Mouse (Mus musculus) heart, adult 9 months (tissue): ENCODE measurements around the gene Hoxc13.
A peak's percentile ranks its signal among the peaks of the same experiment; 100 is the strongest.

Experiments
- DNase-seq, 2 experiments: peaks; one replicate each; pipeline ENCODE4 v3.0.0; 2022; ENCODE audit warnings: low spot score in 2 of 2

Gene Hoxc13

DNA sequence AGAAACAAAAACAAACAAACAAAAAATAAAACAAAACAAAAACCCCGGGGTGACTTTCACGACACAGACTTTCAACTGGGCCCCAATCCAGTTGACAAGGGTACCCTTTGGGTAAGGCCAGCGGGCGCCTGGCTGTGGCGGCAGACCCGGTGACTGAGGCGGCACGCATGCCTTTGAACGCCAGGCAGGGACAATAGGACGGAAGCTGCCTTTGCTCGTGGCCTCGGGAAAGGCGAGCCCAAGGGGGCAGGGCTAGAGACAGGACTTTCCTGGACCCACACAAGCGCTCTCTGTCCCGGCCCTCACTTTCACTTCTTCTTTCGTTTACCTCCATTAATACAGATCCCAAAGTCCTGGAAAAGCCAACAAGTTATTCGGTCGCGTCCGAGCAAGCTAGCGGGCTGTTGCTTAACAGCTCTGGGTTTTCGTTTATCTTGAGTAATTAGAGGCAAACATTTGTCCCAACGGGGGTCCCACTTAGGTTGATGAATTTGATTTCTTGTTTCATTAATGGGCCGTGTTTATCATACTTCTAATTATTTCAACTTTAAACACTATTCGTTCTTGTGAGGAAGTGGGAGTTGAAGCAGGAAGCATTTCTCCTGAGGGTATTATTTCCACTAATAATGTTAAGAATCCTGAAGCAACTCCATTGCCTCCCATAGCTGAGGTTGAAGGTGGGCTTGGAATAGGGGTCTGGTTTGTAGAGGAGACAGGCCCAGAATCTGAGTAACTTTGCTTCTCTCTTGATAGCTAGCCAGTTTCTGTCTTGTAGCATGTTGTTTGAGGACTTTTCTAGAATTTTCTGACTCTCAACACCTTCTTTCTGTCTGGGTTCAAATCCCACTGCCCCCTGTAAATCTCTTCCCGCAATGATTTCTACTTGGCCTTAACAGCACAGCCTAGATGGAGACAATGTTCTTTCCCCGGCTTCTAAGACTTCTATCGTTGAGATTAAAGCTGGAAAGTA is 43.1 kb downstream of the Hoxc13 start:
- peak in 1 of 2 experiments; percentile 13 for DNase-seq

DNA sequence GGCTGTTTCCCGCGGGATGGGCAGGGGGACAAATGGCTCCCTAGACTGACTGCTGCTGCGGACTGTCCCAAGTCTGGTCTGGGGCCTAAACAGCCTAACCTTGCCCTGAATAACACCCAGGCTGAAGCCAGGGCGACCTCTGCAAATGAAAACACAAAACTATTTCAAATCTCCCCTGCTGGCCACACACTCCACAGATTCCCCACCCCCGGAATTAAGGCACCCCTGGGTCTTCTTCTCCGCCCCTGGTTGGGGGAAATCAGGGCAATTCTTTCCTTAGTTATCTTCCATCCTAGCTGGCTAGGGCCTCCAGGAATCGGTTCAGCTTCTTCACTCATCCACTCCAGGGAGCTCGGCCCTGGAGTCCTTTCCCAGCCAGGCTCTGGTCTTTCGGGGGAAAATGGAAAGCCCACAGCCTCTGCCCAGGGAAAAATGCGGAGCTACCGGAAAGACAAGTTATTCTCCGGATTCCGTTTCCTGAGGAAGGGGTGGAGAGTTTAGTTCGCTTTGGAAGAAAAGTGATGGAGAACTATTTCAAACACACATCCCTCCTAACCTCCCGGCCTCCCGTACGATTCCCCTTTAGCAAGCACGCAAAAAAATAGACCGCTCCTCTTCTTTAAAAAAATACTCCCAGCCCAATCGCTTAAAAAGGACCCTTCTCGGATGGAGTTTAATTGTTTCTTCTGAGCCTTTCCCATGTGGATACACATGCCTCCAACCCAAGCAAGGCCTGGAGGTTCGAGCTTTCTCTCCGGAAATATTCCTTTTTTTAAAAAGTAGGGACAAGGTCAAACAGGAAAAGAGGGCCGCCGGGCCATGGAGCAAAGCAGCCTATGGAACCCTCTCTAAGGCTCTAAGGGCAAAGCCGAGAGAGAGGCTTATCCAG is 44.3 kb downstream of the Hoxc13 start:
- DNase-seq: no peak

DNA sequence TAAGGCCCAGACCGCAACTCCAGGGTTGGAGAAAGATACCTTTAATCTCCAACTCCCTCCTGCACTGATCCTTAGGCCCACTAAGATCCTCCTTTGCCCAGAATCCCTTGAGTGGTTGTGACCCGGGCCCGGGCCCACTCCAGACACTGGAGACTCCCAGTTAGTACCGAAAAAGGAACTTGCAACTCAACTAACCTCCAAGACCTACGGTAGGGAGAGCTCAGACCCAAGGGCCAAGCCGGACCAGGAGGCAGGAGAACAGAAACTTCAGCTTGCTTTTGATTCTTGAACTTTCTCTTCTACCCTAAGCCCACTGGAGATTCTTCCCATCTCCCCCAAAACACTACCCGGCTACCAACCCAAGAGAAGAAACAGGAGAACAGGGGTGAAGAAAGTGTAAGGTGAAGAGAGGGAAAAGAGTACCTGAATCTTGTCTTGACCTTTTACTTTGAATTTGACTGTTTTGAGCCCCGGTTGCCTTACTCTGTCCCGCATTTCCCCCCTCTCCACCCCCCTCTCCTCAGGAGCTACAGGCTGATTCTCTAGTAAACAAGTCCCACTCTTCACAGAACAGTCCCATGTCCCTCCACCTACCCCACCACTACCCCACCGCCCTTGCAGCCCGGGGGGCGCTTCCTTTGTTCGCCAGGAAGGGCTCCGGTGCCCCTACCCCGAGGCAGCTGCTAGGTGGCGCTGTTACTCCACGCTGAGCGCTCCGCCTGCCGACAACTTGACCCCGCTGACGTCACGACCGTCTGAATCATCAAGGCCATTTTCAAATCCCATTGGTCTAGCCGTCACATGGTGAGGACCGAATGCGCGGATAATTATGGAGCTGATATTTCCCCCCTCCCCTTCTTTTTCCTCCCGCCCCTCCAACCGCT is 45.2 kb downstream of the Hoxc13 start:
- DNase-seq: peak in 1 of 2 experiments; percentile 23

DNA sequence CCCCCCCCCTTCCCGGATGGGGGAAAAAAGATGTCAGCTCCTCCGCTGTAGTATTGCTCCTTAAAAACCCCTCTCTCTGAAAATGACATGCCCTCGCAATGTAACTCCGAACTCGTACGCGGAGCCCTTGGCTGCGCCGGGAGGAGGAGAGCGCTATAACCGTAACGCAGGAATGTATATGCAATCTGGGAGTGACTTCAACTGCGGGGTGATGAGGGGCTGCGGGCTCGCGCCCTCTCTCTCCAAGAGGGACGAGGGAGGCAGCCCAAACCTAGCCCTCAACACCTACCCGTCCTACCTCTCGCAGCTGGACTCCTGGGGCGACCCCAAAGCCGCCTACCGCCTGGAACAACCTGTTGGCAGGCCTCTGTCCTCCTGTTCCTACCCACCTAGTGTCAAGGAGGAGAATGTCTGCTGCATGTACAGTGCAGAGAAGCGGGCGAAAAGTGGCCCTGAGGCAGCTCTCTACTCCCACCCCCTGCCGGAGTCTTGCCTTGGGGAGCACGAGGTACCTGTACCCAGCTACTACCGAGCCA is 45.9 kb downstream of the Hoxc13 start, which contains the start of gene Hoxc10:
TSS of gene Hoxc10 (plus strand) at position 21 of the 536 bp plus-strand sequence.
- DNase-seq: no peak

DNA sequence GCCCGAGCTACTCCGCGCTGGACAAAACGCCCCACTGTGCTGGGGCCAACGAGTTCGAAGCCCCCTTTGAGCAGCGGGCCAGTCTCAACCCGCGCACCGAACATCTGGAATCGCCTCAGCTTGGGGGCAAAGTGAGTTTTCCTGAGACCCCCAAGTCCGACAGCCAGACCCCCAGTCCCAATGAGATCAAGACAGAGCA is 46.3 kb downstream of the Hoxc13 start, which contains the start of gene Hoxc5:
TSS of gene Hoxc5 (plus strand) at position 132 of the 199 bp plus-strand sequence.
- DNase-seq: no peak

DNA sequence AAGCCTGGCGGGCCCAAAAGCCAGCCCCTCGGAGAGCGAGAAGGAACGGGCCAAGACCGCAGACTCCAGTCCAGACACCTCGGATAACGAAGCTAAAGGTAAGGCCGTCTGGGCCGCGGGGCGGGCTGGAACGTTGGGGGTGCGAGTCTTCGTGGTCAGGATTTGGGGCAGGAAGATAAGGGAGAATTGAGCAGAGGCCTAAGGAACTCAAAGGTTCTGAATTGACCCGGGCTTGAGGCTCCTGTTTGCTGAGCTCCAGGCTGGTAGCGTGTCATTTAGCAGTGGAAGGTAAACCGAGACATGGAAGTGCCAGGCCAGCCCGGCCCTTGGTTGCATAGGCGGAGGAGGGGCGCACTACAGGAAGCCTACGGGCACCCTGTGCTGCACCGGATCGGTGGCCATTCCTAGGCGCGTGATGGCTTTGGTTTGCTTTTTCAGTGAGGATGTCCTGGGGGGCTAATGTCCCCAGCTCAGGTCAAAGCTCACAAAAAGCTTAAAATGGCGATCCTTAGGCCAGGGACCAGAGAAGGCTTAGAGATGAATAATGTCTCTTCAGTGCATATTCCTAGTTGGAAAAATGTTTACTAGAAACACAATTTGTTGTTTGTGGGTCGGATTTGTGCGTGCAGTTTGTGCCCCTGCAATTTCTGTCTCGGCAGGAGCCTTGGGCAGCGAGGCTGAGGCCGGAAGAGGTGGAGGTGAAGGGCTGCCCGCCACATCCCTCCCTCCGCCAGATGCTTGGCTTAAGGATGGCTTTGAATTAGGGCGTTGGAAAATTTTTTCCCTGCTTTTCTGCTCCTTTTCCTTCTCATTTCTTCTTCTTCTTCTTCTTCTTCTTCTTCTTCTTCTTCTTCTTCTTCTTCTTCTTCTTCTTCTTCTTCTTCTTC is 46.9 kb downstream of the Hoxc13 start:
- no peak for DNase-seq

DNA sequence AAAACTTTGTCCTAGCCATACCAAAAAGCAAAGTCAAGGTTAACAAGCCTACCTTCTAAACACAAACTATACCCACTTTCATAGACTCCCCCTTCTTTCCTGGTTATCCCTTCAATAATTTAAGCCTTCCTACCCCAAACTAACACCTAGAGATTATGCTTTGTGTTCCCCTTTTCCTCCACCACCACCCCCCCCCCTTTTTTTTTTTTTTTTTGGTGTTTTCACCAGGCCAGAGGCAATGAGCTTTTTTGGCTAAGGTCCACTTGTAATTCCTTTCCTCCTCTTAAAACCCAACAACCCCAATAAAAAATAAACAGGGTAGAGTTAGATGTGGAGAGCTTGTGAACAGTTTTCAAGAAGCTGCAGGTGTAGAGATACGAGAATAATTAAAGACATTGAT is 48.4 kb downstream of the Hoxc13 start:
- DNase-seq: no peak

DNA sequence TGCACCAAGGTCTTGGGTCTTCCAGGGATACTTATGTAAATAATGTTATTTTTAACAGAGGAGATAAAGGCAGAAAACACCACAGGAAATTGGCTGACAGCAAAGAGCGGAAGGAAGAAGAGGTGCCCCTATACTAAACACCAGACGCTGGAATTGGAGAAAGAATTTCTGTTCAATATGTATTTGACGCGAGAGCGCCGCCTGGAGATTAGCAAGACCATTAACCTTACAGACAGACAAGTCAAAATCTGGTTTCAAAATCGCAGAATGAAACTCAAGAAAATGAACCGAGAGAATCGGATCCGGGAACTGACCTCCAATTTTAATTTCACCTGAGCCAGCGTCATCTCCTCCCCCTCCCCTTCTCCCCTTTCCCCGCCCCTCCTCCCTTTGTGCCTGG is 49.8 kb downstream of the Hoxc13 start:
- no peak for DNase-seq

DNA sequence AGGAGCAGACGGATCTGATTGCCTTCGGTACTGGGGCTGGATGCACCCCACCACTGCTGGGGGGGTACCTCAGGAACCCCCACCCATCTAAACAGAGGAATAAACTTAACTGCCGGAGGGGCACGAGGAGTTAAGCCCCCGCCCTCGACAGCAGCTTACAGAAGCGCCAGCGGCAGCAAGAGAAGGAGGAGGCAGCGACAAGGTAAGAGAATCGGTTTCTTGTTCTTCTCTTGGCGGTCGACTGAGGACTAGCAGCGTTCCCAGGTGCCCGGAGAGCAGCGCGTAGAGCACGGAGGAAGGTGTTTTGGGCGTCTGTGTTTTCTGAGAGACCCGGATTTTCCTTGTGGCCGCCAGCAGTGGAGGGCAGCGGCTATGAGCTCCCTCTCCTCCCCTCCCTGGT is 51.4 kb downstream of the Hoxc13 start:
- no peak for DNase-seq

DNA sequence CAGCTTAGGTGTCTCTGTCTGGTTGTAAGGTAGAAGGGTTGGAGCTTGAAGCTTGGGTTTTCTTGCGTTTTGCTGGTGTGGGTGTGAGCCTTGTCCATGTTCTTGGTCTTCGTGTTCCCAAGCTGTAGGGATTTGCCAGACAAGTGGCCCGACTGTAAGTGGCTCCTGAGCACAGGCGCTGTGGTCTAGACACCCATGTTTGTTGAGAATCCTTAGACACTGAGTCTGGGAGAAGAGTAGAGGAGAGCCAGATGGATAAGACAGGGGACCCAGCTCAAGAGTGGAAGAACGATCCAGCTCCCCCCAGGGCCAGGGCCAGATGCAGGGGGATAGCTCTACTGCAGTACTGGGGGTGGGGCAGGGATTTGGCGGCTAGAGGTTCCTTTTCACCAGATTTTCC is 51.9 kb downstream of the Hoxc13 start:
- DNase-seq: no peak

DNA sequence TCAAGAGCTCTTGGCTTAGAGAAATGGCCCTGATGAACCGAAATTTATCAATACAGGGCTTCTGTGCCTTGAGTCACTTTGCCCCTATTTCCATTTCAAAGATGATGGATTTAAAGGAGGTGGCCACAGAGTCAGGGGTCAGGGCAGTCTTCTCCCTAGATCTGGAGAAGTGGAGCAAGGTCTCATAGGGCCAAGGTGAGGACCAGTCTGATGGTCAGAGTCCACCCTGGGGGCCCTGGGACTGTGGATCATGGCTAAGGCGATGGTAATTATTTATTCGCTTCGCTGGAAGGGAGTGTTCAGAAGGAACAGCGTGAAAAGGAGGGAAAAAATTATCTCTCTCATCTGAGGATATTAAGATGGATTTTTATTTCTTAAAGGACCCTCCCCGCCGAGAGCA is 54.1 kb downstream of the Hoxc13 start:
- DNase-seq: no peak

DNA sequence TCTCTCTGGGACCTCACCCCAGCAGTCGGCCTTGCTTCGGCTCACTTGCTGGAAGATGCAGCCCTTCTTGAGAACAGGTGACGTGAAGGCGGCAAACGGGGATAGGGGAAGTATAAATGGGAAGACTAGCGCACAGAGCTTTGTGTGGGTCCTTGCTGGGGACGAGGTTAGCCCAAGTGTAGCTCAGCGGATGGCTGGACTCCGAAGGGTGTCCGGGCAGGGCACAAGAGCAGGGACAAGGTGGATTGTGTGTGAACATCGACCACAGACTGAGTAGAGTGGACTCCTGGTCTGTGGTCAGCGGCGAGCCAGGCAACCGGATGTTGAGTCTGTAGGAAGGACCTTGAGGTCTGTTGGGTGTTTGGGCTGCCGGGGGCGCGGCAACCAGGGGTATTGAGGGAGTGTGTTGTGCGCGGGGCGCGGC is 54.8 kb downstream of the Hoxc13 start:
- no peak for DNase-seq

DNA sequence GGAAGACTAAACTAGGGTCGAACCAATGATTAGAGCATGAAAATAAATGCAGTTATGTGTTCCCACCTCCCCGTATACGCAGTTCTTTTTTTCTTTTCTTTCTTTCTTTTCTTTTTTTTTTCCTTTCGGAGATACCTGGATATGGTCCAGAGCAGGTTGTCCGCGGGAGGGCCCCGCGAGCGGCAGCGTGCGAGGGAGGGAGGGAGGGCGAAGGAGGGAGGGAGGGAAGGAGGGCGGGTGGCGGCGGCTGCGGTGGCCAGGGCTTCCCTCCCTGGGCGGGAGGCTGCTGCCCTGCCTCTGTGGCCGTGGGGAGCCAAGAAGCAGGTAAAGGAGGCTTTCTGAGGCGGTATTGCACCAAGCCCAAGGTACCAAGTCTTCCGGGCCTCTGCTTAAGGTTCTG is 55.3 kb downstream of the Hoxc13 start, which contains the start of gene Hoxc9:
TSS of gene Hoxc9 (plus strand) at position 269 of the 400 bp plus-strand sequence.
- no peak for DNase-seq

DNA sequence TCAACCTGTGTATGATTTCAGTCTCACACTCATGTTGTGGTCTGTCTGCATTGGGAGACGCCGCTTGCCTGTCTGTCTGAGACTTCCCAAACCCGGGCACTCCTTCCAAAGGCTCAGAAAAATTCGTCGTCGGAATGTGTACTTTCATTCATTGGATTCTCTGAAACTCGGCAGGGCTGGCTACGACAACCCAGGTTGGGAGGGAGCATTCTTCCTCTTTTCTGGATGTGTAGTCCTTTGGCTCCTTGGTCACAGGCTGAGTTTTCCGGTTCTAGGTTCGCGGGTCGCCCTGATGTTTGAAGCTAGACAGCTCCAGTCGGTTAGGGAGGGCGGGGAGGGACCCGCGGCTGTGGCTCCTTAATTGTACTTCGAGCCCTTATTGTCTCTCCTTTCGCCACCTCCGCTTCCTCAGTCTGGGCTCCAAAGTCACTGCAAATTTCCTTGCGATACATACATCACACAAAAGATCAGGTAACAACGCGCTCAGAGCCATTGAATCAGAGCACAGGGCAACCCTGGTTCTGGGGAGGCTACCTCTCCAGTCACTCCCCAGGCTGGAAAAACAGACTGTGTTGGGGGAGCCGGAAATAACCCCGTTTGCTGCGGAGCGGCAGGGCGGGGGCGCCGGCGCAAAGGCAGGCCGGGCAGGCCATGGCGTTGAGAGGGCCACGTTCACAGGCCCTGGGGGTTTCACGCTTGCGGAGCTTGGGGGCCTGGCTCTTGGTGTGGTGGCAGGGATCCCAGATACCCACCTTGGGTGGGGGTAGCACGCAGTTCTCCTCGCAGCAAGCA is 55.9 kb downstream of the Hoxc13 start:
- DNase-seq: no peak

DNA sequence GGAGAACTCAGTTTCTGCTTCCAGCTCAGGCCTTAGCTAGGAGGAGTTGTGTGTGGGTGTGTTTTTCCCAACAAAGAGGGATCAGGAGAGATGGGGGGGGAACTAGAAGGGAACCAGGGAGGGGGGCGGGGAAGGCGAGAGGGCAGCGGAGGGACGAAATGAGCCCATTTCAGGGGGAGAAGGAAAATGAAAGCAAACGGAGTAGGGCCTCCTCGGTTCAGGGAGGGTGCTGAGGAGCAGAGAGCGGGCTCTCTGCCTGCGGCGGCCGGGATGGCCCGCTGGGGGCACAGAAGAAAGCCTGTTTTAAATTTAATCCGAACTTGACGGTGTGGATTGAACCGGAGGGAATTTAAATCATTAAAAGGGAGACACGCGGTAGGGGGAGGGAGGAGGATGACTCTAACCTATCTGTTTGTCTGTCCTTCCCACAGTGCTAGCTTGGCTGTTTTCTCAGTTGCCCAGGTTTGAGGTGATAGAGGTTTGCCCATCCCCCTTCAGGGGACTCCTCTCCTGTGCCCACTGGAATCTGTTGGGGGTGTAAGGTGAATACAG is 56.6 kb downstream of the Hoxc13 start:
- no peak for DNase-seq
